Mouse (Mus musculus) R1 (cell line): ENCODE results near the gene Cisd2.
A peak's percentile ranks its signal among the peaks of the same experiment; 100 is the strongest.

Source experiments
- DNase-seq: peaks from one replicate; pipeline ENCODE4 v3.0.0-alpha.2; 2018; ENCODE audit warnings: low read depth, low spot score

Cisd2 gene

DNA sequence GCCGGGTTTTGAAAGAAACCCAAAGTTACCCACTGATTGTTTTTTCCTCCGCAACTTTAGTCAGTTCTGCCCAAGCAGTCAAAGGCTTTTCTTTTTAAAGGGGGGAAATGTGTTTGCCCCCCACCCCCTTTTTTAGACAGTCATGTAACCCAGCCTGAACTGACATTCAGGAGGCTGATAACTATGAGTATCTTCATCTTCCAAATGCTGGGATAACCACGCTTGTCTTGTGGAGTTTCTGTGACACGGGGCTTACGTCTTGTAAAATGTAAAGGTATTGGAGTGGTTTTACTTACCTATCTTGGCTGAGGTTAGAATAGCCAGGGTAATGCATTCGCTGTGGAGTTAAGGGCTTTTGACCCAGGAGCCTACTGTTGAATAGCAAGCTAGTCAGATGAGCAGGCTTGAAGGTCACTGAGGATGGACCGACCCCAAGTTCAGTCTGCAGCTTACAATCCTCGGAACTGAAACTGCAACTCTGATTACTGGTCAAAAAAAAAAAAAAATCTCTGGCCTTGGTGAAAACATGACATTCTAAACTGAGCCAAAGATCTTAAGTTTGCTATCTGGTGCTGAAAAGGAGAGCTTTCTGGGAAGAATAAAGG lies at the start of gene Cisd2:
Cisd2 (minus strand) TSS at position 318 of the 605 bp plus-strand sequence.
- peak; percentile 34 for DNase-seq

- no peak for DNase-seq
Measured at GRCm38 (mm10) chr3:135470823-135471222, 47.1 kb upstream of the Cisd2 start.

DNA sequence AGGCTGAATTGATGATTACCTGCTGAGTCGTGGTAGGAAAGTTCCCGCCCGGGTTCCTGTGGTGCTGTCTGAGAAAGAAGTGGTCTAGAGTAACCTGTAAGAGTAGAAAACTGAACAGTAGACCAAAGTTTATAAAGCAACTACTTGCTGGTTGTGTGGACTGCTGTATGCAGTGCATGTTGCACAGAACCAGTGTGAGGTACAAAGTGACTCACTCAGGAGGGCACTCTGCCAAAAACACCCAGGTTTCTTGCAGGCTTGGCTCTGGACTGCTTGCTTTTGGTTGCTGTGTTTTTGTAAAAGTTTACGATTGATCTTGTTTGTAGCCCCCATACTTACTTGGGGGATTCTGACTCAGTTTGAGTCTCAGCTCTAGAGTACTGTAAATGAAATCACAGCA lies 46.2 kb upstream of the Cisd2 start:
- DNase-seq: peak; percentile 25

- DNase-seq: no peak
Measured at GRCm38 (mm10) chr3:135469146-135469545, 45.4 kb upstream of the Cisd2 start.

DNA sequence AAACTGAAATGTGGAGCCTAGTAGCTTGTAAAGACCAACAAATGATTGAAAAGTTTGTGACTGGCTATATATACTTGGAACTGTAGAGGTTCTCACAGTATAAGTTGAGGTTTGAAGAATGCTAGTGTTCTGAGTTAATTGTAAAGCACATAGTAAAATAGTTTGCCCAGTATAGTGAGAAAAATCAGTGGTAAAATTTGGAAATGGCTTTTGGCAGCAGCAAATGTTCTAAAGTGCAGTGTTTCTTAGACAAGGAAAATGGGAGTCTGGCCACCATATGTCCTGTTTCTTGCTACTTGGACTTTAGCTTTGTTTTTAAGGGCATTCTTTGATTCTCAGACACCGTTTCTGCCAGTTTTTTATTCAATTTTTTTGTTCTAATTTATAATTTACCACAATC lies 44.7 kb upstream of the Cisd2 start:
- no peak for DNase-seq

DNA sequence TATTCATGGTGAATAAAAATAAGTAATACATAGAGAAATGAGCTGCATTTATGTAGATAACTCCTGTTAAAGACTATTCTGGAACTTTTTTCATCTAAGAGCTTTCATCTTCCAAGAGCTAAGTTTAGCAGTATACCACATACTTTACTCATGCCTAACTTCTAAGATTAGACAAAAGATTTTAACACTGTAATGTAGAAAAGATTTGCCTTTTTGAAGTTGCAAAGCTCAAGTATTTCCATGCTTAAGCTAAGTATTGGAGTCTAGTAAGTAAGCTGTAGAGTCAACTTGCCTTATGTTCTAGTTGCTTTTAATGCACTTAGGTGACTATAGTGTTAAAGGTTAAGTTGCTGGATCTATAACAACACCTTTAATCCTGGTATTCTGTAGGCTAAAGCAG lies 35.3 kb upstream of the Cisd2 start:
- no peak for DNase-seq

DNA sequence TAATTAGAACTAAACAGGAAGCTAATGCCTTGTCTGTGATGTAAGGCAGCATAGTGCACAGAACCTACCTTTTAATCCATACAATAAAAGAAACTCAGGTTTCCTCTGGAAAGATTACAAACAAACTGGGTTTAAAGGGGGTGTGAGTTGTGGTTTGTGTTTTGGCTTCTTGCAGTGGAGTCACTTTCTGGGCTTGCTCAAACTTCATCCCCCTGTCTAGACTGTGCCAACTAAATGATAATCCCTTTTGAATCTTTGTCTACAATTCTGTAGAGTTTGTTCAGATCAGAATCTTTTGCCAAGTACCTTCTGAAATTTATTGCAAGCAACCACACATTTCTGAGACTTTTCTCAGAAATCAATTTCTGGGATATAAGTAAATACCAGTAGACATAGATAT lies 21.2 kb upstream of the Cisd2 start:
- DNase-seq: no peak

DNA sequence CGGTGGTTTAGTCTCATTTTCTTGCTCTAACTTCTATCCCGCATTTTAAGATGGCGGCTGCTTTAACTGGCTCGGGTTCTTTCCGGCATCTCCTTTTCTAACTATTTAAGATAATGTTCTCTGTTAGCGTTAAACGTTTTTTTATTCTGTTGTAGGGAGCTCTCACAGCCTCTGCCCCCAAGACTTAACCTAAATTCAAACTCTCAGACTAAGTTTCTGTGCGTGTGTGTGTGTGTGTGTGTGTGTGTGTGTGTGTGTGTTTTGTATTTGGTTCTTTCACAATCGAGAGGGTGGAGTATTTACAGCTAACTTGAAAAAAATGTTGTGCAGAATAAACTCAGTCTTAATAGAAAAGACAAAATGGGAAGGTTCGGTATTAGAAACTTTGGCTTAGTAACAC lies 16.9 kb upstream of the Cisd2 start:
- no peak for DNase-seq

GRCm38 (mm10) chr3:135440221-135440620 lies 16.5 kb upstream of the Cisd2 start:
- peak; percentile 75 for DNase-seq

GRCm38 (mm10) chr3:135439651-135440050 lies 15.9 kb upstream of the Cisd2 start:
- DNase-seq: no peak

DNA sequence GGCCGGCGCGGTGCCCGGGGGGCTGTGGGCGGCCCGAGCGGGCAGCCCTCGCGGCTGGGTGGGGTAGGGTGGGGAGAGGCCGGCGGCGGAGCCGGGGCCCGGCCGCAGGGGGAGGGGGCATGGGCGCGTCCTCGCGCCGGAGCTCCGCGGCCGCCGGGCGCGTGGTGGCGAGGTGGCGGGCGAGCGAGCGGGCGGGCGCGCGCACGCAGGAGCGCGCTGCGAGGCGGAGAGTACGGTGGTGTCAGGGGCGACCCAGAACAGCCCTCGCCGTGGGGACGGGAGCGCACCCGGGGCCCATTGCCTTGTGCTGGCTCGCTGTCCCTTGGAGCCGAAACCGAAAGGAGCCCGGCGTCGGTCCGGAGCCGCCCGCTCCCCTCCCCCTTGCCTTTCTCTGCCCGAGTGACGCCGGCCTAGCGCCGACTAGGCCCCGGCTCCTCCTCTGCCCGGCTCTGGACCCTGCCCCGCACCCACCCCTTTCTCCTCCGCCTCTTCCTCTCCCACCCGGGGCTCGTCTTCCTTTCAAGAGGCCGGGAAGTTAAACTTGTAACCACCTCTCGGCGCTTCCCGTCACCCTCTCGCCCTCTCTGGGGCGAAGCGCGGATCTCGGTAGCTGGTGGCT lies 15.3 kb upstream of the Cisd2 start:
- DNase-seq: peak; percentile 87

- DNase-seq: no peak
Measured at GRCm38 (mm10) chr3:135438531-135438912, 14.8 kb upstream of the Cisd2 start.

GRCm38 (mm10) chr3:135437758-135438495 lies 14.2 kb upstream of the Cisd2 start, which contains the start of gene Ube2d3:
TSS of gene Ube2d3 (plus strand) at chr3:135438149.
- DNase-seq: peak; percentile 100

DNA sequence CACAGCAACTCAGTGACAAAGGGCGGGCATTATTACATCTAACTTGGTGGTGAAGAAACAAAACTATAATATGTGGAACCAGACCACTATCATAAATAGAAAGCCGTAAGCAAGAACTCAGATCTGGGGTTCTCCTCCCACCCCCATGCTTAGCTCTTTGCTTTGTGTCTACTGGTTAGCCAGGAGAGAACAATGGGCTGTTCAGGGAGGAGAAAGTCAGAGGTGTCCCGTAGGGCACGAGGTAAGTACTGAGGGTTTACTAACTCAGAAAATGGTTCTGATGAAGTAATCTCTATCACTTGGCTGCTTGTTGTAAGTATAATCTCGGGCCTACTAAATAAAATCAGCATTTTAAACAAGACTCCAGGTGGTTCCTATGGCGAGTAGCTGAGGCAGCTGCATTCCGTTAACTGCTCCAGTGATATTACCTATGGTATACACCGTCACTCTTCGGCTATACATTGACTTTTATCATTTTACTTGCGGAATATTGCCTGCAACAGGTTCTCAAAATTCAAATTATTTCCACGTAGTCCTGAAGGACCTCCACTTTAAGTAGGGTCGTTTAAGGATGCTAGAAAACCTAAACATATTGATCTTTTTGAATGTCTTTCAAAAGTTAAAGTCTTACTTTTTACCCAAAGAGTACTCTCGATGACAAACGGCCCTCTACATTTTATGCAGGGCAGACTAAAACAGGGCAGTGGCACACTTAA lies 13.3 kb upstream of the Cisd2 start:
- DNase-seq: peak; percentile 52

- DNase-seq: peak; percentile 83
Measured at GRCm38 (mm10) chr3:135422856-135423607, 693 bp downstream of the Cisd2 start.

- DNase-seq: no peak
Measured at GRCm38 (mm10) chr3:135422232-135422855, 1.4 kb downstream of the Cisd2 start.

GRCm38 (mm10) chr3:135421310-135421594 lies 2.5 kb downstream of the Cisd2 start:
- no peak for DNase-seq

- DNase-seq: no peak
Measured at GRCm38 (mm10) chr3:135420542-135421309, 3.0 kb downstream of the Cisd2 start.

DNA sequence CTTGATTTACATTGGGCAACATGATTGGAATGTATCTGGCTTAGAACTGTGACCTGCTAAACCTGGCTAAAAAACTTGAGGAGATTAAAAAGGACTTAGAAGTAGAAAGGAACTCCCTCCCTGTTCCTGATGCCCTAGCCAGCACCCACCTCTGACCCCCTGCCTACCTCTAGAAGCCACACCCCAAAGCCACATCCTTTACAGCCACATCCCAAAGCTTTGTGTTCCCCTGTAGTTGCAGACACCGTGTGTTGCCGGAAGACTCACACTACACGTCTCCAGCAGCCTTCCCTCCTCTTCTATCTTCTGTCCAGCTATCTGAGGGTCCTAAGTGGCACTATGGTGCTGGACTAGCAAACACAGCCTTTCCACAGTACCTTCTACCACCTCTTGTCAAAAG lies 5.9 kb downstream of the Cisd2 start:
- DNase-seq: peak; percentile 33

DNA sequence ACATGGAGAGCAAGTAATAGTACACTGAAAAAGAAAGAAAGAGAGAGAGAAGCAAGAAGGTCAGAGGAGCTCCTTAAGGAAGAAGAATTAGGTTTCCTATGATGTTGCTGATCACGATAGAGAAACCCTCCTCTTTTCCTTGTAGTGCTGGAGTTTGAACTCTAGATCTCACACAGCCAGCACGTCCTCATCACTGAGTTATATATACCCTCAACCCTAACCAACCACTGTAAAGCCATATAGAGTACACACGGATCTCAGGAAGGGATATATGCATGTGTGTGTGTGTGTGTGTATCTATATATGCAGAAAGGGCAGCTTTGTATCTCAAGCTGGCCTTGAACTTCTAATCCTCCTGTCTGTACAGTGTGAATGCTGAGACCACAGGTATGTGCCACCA lies 6.5 kb downstream of the Cisd2 start:
- DNase-seq: no peak

GRCm38 (mm10) chr3:135411824-135412223 lies 11.9 kb downstream of the Cisd2 start:
- no peak for DNase-seq
